Mouse (Mus musculus) gastrocnemius, postnatal 36 days (tissue): ENCODE data around the gene Cacng6. TPM values are rescaled to one million over a fixed set of nuclear protein-coding genes. Genes with fewer than 3 reads are reported as not detected.
A peak's percentile ranks its signal among the peaks of the same experiment; 100 is the strongest.

Source experiments
- DNase-seq, 2 experiments: peaks; one replicate each; pipeline ENCODE4 v3.0.0; 2022
- intact Hi-C: fragments of 180-260 bp; cut with DNase I; formaldehyde crosslinking; loops from one replicate; pipeline ENCODE4 v1.15.1; 2025
- total RNA-seq, 2 experiments: library from RNA; stranded (reverse); gene quantifications; 2 replicates each; pipeline ENCODE4 v1.2.3; 2021

Gene Cacng6
- total RNA-seq, 2 experiments from 2014 or later, result 96.8 to 101 TPM

DNA sequence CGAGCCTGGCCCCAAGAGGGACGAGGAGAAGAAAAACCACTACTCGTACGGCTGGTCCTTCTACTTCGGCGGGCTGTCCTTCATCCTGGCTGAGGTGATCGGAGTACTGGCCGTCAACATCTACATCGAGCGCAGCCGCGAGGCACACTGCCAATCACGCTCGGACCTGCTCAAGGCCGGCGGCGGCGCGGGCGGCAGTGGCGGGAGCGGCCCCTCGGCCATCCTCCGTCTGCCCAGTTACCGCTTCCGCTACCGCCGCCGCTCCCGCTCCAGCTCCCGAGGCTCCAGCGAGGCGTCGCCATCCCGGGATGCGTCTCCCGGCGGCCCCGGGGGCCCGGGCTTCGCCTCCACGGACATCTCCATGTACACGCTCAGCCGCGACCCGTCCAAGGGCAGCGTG is 9.1 kb upstream of the Cacng6 start:
- peak in 1 of 2 experiments; percentile 31 for DNase-seq
- intact Hi-C loops, result loop anchor here (5.0 kb wide), 1 partner anchor 37 kb away; no protein-coding TSS in a partner anchor

GRCm38 (mm10) chr7:3415378-3415777 is 8.6 kb upstream of the Cacng6 start:
- no peak for DNase-seq
- intact Hi-C loops, result no loop called here

- intact Hi-C loops, result no loop called here
- no peak for DNase-seq
Observed at GRCm38 (mm10) chr7:3419941-3420340, 4.1 kb upstream of the Cacng6 start.

- no peak for DNase-seq
- intact Hi-C loops, result no loop called here
Observed at GRCm38 (mm10) chr7:3420466-3420865, 3.5 kb upstream of the Cacng6 start.

GRCm38 (mm10) chr7:3421297-3421696 is 2.7 kb upstream of the Cacng6 start:
- no peak for DNase-seq
- intact Hi-C loops, result no loop called here

DNA sequence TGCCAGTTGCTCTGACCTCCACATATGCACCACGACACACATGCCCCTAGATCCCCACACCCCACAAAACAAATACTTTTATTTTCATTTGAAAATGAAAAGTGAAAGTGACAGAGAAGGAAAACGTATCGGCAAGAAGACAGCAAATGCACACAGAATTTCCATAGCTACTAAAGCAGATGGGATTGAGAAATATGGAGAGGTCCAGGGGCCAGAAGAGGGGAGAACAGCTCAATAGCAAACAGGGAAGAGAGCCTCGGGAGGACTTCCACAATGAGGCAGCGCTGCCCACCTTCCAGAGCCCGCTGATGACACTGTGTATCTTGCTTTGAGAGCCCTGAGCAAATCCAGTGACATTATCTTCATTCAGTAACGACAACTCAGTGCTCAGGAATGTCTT is 1.9 kb upstream of the Cacng6 start:
- intact Hi-C loops, result no loop called here
- no peak for DNase-seq

- peak; percentile 19 to 44 for DNase-seq
- intact Hi-C loops, result no loop called here
Observed at GRCm38 (mm10) chr7:3423430-3423829, 565 bp upstream of the Cacng6 start.

DNA sequence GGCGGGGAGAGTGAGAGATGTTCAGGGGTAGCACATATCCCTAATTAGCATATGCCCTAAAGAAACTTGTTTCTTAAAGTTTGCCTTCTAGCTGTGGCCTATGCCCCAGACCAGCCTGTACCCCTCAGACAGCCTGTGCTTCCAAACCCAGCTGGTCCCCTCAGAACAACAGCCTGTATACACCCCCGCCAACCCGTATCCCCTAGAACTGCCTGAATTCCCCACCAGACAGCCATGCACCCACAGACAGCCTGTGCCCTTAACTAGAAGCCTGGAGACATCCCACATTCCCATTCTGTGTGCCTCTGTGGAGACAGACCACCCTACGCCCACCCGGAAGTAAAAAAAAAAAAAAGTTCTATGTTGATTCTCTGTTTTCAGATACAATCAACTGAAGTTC is 1.1 kb downstream of the Cacng6 start:
- intact Hi-C loops, result no loop called here
- no peak for DNase-seq

- DNase-seq, result no peak
- intact Hi-C loops, result no loop called here
Observed at GRCm38 (mm10) chr7:3430161-3430560, 6.2 kb downstream of the Cacng6 start.

DNA sequence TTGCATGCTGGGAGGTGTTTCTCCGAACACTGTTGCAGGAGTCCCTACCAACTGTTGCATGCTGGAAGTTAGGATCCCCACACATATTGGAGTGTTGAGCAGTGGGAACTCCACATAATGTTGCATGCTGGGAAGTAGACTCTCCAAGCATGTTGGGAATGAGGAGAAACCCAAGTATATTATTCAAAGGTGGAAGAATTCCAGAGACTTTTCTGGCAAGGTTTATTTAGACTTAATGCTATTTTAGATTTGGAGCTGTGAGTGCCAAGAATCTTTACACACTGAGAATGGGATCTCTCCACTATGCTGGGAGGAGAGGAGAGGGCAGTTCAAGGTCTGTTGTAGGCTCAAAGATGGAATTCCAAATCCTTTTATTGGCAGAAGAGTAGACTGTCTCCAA is 8.1 kb downstream of the Cacng6 start:
- DNase-seq, result no peak
- intact Hi-C loops, result no loop called here

DNA sequence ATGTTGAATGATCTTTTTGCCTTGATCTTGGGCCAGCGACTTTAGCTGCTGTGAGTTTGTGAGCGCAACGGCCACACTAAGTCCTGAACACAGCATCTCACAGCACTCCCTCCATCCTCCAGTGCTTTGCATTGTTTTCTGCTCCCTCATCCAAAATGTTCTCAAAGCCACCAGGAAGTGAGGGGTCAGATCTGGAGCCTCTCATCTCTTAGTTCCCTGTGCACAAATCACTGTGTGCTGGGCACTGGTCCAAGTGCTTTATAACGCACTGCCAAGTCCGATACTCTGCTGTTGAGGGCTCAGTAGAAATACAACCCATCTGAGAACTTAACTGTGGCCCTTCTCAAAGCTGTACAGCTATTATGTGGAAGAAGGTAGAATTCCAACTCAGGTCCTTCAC is 13.9 kb downstream of the Cacng6 start:
- intact Hi-C loops, result no loop called here
- no peak for DNase-seq

GRCm38 (mm10) chr7:3439984-3440383 is 16.0 kb downstream of the Cacng6 start:
- DNase-seq, result no peak
- intact Hi-C loops, result loop anchor here (5.0 kb wide), 1 partner anchor 38 kb away; no protein-coding TSS in a partner anchor

DNA sequence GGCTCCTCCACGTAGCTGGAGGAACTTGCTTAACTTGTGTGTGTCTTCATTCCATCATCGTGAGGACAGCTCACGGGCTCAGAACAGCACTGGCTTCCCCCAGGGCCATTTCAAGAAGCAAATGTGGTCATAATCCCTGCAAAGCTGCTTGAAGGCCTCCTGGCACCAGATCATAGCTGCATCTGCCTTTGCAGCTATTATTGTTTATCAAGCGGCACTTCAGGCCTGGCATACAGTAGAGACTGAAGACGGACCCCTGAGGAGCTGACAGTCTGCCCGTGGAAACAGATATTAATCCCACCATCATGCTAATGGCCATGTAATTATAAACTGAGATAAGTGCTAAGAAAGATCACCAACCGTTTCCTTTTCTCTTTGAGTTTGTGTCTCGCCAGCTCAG is 16.5 kb downstream of the Cacng6 start:
- intact Hi-C loops, result loop anchor here (5.0 kb wide), 1 partner anchor 38 kb away; no protein-coding TSS in a partner anchor
- no peak for DNase-seq

- no peak for DNase-seq
- intact Hi-C loops, result loop anchor here (5.0 kb wide), 1 partner anchor 40 kb away; no protein-coding TSS in a partner anchor
Observed at GRCm38 (mm10) chr7:3442476-3443062, 18.6 kb downstream of the Cacng6 start.

DNA sequence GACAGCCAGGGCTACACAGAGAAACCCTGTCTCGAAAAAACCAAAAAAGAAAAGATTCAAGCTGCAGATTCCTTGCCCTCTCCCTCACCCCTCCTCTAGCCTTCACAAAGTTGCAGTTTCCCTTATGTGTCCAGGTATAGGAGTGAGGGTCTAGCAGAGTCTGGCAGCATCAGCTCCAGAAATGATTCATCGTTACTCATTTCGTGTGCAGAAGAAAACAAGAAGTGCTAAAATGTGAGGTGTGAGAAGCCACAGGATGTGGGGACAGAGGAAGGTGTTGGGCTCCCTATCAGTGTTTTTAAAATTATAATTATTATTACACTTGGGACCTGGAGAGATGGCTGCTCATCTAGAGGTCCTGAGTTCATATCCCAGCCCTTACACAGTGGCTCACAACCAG is 20.7 kb downstream of the Cacng6 start:
- DNase-seq, result no peak
- intact Hi-C loops, result loop anchor here (5.0 kb wide), 1 partner anchor 42 kb away; no protein-coding TSS in a partner anchor

- intact Hi-C loops, result no loop called here
Observed at GRCm38 (mm10) chr7:3446584-3446983, 22.6 kb downstream of the Cacng6 start.

GRCm38 (mm10) chr7:3447026-3447425 is 23.0 kb downstream of the Cacng6 start:
- no peak for DNase-seq
- intact Hi-C loops, result no loop called here

More at GRCm38 (mm10) chr7:3446584-3446983, 22.6 kb downstream of the Cacng6 start:
- no peak for DNase-seq

GRCm38 (mm10) chr7:3448737-3449454 is 24.9 kb downstream of the Cacng6 start:
- DNase-seq, result peak; percentile 61 to 65

DNA sequence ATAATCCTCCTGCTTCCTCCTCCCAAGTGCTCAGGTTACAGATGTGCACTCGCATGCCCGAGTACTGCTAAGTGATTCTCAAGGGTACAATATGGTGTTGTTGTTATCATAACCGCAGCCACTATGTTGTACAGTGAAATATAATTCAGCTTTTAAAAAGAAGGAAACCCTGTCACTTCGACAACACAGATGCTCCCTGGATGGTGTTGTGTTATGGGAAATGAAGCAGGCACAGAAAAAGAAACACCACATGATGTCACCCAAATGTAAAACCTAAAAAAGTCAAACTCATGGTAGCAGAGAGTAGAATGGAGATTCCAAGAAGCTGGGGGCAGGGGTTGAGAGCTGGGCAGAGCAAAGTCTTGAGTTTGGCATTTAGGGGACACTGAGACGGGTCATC is 26.7 kb downstream of the Cacng6 start:
- intact Hi-C loops, result loop anchor here (5.0 kb wide), 2 partner anchors 38 to 228 kb away; no protein-coding TSS in a partner anchor
- no peak for DNase-seq

More at GRCm38 (mm10) chr7:3448737-3449454, 24.9 kb downstream of the Cacng6 start:
- intact Hi-C loops, result loop anchor here (2.0 kb wide), 1 partner anchor 118 kb away; no protein-coding TSS in a partner anchor

DNA sequence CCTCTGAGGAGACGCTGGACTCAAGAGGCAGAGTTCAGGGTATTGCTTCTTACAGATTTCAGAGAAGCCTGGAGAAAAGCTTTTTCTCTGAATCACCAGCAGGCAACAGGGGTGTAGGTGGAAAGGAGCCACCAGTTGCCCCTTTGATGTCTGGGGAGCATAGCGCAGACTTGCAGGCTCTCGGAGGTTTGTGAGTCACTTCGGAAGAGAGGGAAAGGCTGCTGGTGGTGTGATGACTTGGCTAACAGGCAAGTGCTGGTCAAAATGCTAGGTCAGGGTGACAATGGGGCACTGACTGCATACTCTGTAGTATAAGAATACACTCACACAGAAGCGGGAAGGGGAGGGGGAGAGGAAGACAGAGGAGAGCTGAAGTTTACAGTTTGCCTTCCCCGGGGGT is 27.2 kb downstream of the Cacng6 start:
- DNase-seq, result no peak
- intact Hi-C loops, result loop anchor here (5.0 kb wide), 2 partner anchors 39 to 229 kb away; no protein-coding TSS in a partner anchor

- intact Hi-C loops, result loop anchor here (5.0 kb wide), 2 partner anchors 41 to 231 kb away; no protein-coding TSS in a partner anchor
- no peak for DNase-seq
Observed at GRCm38 (mm10) chr7:3452821-3453485, 29.0 kb downstream of the Cacng6 start.
